Mouse (Mus musculus): Measurements from ENCODE around the gene Gm10277. TPM values are rescaled to one million over a fixed set of nuclear protein-coding genes. Genes with fewer than 3 reads are reported as not detected.

Gene Gm10277
- polyA plus RNA-seq, 1 experiment = not detected

GRCm38 (mm10) chr11:77791241-77791727 is 3.7 kb upstream of the Gm10277 start:
- Histone ChIP-seq H3K4me3 (ENCODE audit: control insufficient read depth, low read depth, low read length) (no peak overlapping the region), H3K27me3 (ENCODE audit: control insufficient read depth, insufficient read depth, low read length) (no peaks in the 10 kb centered on the region), H3K4me1 (ENCODE audit: control insufficient read depth, insufficient read depth, low read length) (peaks cover 17% of the 10 kb centered on the region), H3K27ac (ENCODE audit: control insufficient read depth, insufficient read depth, low read depth, low read length) (no peak overlapping the region), H3K36me3 (ENCODE audit: control insufficient read depth, insufficient read depth, low read length) (no peaks in the 10 kb centered on the region)
- TF ChIP-seq CTCF (IDR thresholded peaks at IDR 0.05; ENCODE audit: control insufficient read depth, insufficient read depth, insufficient replicate concordance, low read depth, low read length) (no peak), POLR2A (IDR thresholded peaks at IDR 0.05; ENCODE audit: control insufficient read depth, low read depth, low read length) (no peak)

- Histone ChIP-seq H3K27ac (ENCODE audit: control insufficient read depth, insufficient read depth, low read depth, low read length) (no peak overlapping the region; the same call in none of the 2 replicates), H3K36me3 (ENCODE audit: control insufficient read depth, insufficient read depth, low read length) (no peaks in the 10 kb centered on the region), H3K27me3 (ENCODE audit: control insufficient read depth, insufficient read depth, low read length) (no peaks in the 10 kb centered on the region), H3K4me1 (ENCODE audit: control insufficient read depth, insufficient read depth, low read length) (peaks cover 20% of the 10 kb centered on the region), H3K4me3 (ENCODE audit: control insufficient read depth, low read depth, low read length) (no peak overlapping the region)
- no peak for TF ChIP-seq POLR2A (IDR thresholded peaks at IDR 0.05; ENCODE audit: control insufficient read depth, low read depth, low read length)
- no peak for TF ChIP-seq CTCF (IDR thresholded peaks at IDR 0.05; ENCODE audit: control insufficient read depth, insufficient read depth, insufficient replicate concordance, low read depth, low read length)
Measured at GRCm38 (mm10) chr11:77790286-77790685, 2.7 kb upstream of the Gm10277 start.

- TF ChIP-seq CTCF (IDR thresholded peaks at IDR 0.05; ENCODE audit: control insufficient read depth, insufficient read depth, insufficient replicate concordance, low read depth, low read length) = no peak
- no peak for TF ChIP-seq POLR2A (IDR thresholded peaks at IDR 0.05; ENCODE audit: control insufficient read depth, low read depth, low read length)
- Histone ChIP-seq H3K27ac (ENCODE audit: control insufficient read depth, insufficient read depth, low read depth, low read length) (no peak overlapping the region), H3K27me3 (ENCODE audit: control insufficient read depth, insufficient read depth, low read length) (no peaks in the 10 kb centered on the region), H3K36me3 (ENCODE audit: control insufficient read depth, insufficient read depth, low read length) (no peaks in the 10 kb centered on the region), H3K4me3 (ENCODE audit: control insufficient read depth, low read depth, low read length) (no peak overlapping the region), H3K4me1 (ENCODE audit: control insufficient read depth, insufficient read depth, low read length) (peaks cover 20% of the 10 kb centered on the region)
Measured at GRCm38 (mm10) chr11:77789512-77789911, 2.0 kb upstream of the Gm10277 start.

GRCm38 (mm10) chr11:77785768-77786561 is 1.6 kb downstream of the Gm10277 start:
- H3K27me3 ChIP-seq (ENCODE audit: control insufficient read depth, insufficient read depth, low read length) = no peaks in the 10 kb centered on the region
- H3K36me3 ChIP-seq (ENCODE audit: control insufficient read depth, insufficient read depth, low read length) = no peaks in the 10 kb centered on the region
- H3K4me1 ChIP-seq (ENCODE audit: control insufficient read depth, insufficient read depth, low read length) = peaks cover 5% of the 10 kb centered on the region
- no peak for TF ChIP-seq POLR2A (IDR thresholded peaks at IDR 0.05; ENCODE audit: control insufficient read depth, low read depth, low read length)
- TF ChIP-seq CTCF (IDR thresholded peaks at IDR 0.05; ENCODE audit: control insufficient read depth, insufficient read depth, insufficient replicate concordance, low read depth, low read length) = no peak
- H3K4me3 ChIP-seq (ENCODE audit: control insufficient read depth, low read depth, low read length) = no peak overlapping the region
- H3K27ac ChIP-seq (ENCODE audit: control insufficient read depth, insufficient read depth, low read depth, low read length) = no peak overlapping the region

GRCm38 (mm10) chr11:77785396-77785767 is 2.2 kb downstream of the Gm10277 start:
- Histone ChIP-seq H3K27ac (ENCODE audit: control insufficient read depth, insufficient read depth, low read depth, low read length) (no peak overlapping the region), H3K4me1 (ENCODE audit: control insufficient read depth, insufficient read depth, low read length) (peaks cover 3% of the 10 kb centered on the region; the same call in 1 of the 2 replicates), H3K4me3 (ENCODE audit: control insufficient read depth, low read depth, low read length) (no peak overlapping the region), H3K36me3 (ENCODE audit: control insufficient read depth, insufficient read depth, low read length) (no peaks in the 10 kb centered on the region), H3K27me3 (ENCODE audit: control insufficient read depth, insufficient read depth, low read length) (no peaks in the 10 kb centered on the region)
- TF ChIP-seq CTCF (IDR thresholded peaks at IDR 0.05; ENCODE audit: control insufficient read depth, insufficient read depth, insufficient replicate concordance, low read depth, low read length) = no peak
- no peak for TF ChIP-seq POLR2A (IDR thresholded peaks at IDR 0.05; ENCODE audit: control insufficient read depth, low read depth, low read length)

- Histone ChIP-seq H3K4me3 (ENCODE audit: control insufficient read depth, low read depth, low read length) (no peak overlapping the region), H3K27me3 (ENCODE audit: control insufficient read depth, insufficient read depth, low read length) (no peaks in the 10 kb centered on the region), H3K36me3 (ENCODE audit: control insufficient read depth, insufficient read depth, low read length) (no peaks in the 10 kb centered on the region), H3K4me1 (ENCODE audit: control insufficient read depth, insufficient read depth, low read length) (peaks cover 3% of the 10 kb centered on the region; the same call in 1 of the 2 replicates), H3K27ac (ENCODE audit: control insufficient read depth, insufficient read depth, low read depth, low read length) (no peak overlapping the region)
- no peak for TF ChIP-seq POLR2A (IDR thresholded peaks at IDR 0.05; ENCODE audit: control insufficient read depth, low read depth, low read length)
- TF ChIP-seq CTCF (IDR thresholded peaks at IDR 0.05; ENCODE audit: control insufficient read depth, insufficient read depth, insufficient replicate concordance, low read depth, low read length) = no peak
Measured at GRCm38 (mm10) chr11:77784894-77785293, 2.7 kb downstream of the Gm10277 start.

- TF ChIP-seq POLR2A (IDR thresholded peaks at IDR 0.05; ENCODE audit: control insufficient read depth, low read depth, low read length) = no peak
- TF ChIP-seq CTCF (IDR thresholded peaks at IDR 0.05; ENCODE audit: control insufficient read depth, insufficient read depth, insufficient replicate concordance, low read depth, low read length) = no peak
- Histone ChIP-seq H3K4me1 (ENCODE audit: control insufficient read depth, insufficient read depth, low read length) (peaks cover 3% of the 10 kb centered on the region; the same call in 1 of the 2 replicates), H3K27ac (ENCODE audit: control insufficient read depth, insufficient read depth, low read depth, low read length) (no peak overlapping the region), H3K36me3 (ENCODE audit: control insufficient read depth, insufficient read depth, low read length) (no peaks in the 10 kb centered on the region), H3K27me3 (ENCODE audit: control insufficient read depth, insufficient read depth, low read length) (no peaks in the 10 kb centered on the region), H3K4me3 (ENCODE audit: control insufficient read depth, low read depth, low read length) (no peak overlapping the region)
Measured at GRCm38 (mm10) chr11:77783747-77784646, 3.5 kb downstream of the Gm10277 start.

All from testis, adult 2 months (tissue).